Mouse (Mus musculus) small intestine, adult 2 months (tissue): Measurements from ENCODE around the gene Rps23. TPM values are rescaled to one million over a fixed set of nuclear protein-coding genes. Genes with fewer than 3 reads are reported as not detected.

Experiments used
- H3K27ac ChIP-seq: fragments of 200-500 bp; 2 replicates; pipeline ENCODE4 v1.5.1; 2012; ENCODE audit warnings: low read depth, low read length, control low read depth, inconsistent platforms; ENCODE audit not compliant: insufficient read depth
- H3K27me3 ChIP-seq: fragments of 200-500 bp; 2 replicates; pipeline ENCODE4 v1.6.1; 2012; ENCODE audit warnings: mild to moderate bottlenecking, moderate library complexity, low read length, inconsistent platforms; ENCODE audit not compliant: control insufficient read depth, insufficient read depth
- H3K36me3 ChIP-seq: fragments of 200-500 bp; 2 replicates; pipeline ENCODE4 v1.6.1; 2012; ENCODE audit warnings: mild to moderate bottlenecking, low read length, control low read depth, inconsistent platforms; ENCODE audit not compliant: control insufficient read depth, insufficient read depth
- H3K4me1 ChIP-seq: fragments of 200-500 bp; 2 replicates; pipeline ENCODE4 v1.6.1; 2012; ENCODE audit warnings: low read length, inconsistent platforms, mixed read lengths; ENCODE audit not compliant: control insufficient read depth, insufficient read depth, insufficient read length
- H3K4me3 ChIP-seq: fragments of 200-500 bp; 2 replicates; pipeline ENCODE4 v1.5.1; 2012; ENCODE audit warnings: low read depth, mild to moderate bottlenecking, control low read depth, inconsistent platforms, low read length, moderate library complexity
- CTCF ChIP-seq: fragments of 200-500 bp; IDR thresholded peaks from 2 replicates; pipeline ENCODE4 v1.5.1; 2012; ENCODE audit warnings: low read depth, mild to moderate bottlenecking, control low read depth, inconsistent platforms, low read length, moderate library complexity, mixed read lengths; ENCODE audit not compliant: insufficient replicate concordance, insufficient read length; ENCODE audit errors: extremely low read depth
- POLR2A ChIP-seq: fragments of 200-500 bp; IDR thresholded peaks from 2 replicates; pipeline ENCODE4 v1.6.1; 2012; ENCODE audit warnings: low read depth, mild to moderate bottlenecking, control low read depth, inconsistent platforms, low read length, moderate library complexity
- WGBS: fragments of 180-500 bp; shearing (Covaris S2); methylation state at CpG from one replicate; pipeline ENCODE4 v1.1.7; 2018; 5-methylcytosine and 5-hydroxymethylcytosine counted together
- polyA plus RNA-seq: library from polyadenylated mRNA; depleted of rRNA; stranded (reverse); fragments of >200 nt; gene quantifications from 2 replicates; pipeline ENCODE4 v1.2.3, GENCODE M21; 2012; rRNA removed

Rps23 gene
- polyA plus RNA-seq, result 73.6 and 106 TPM in 2 replicates

- H3K27me3 ChIP-seq, result no peaks in the 10 kb centered on the region
- H3K4me3 ChIP-seq, result peak within 1 kb of the TSS; percentile 97
- peaks cover 13% of the 10 kb centered on the region for H3K36me3 ChIP-seq
- H3K27ac ChIP-seq, result peak within 1 kb of the TSS; percentile 86
- under 1% methylated on average over 57 of the region's 57 CpGs for WGBS
- TF ChIP-seq POLR2A (peak; percentile 90), CTCF (no peak)
- no peaks in the 10 kb centered on the region for H3K4me1 ChIP-seq
Measured at GRCm38 (mm10) chr13:90922751-90923612, at the start of gene Rps23. Gene Rps23, plus strand, starts transcription at chr13:90922958.

GRCm38 (mm10) chr13:90881727-90882429 lies 40.9 kb upstream of the Rps23 start:
- TF ChIP-seq POLR2A (no peak), CTCF (no peak)
- WGBS, result 73% methylated on average over 1 of the region's 1 CpGs
- Histone ChIP-seq H3K4me1 (peaks cover 3% of the 10 kb centered on the region; the same call in 1 of the 2 replicates), H3K36me3 (no peaks in the 10 kb centered on the region), H3K27ac (no peak overlapping the region), H3K4me3 (no peak overlapping the region), H3K27me3 (no peaks in the 10 kb centered on the region)

- TF ChIP-seq CTCF, result no peak
- TF ChIP-seq POLR2A, result no peak
- no peaks in the 10 kb centered on the region for H3K27me3 ChIP-seq
- 37% methylated on average over 13 of the region's 13 CpGs for WGBS
- no peaks in the 10 kb centered on the region for H3K36me3 ChIP-seq
- H3K4me3 ChIP-seq, result peak overlapping the region; percentile 37
- no peak overlapping the region for H3K27ac ChIP-seq
- peaks cover 3% of the 10 kb centered on the region; the same call in 1 of the 2 replicates for H3K4me1 ChIP-seq
Measured at GRCm38 (mm10) chr13:90885856-90886532, 36.8 kb upstream of the Rps23 start.

- H3K4me1 ChIP-seq, result peaks cover 3% of the 10 kb centered on the region; the same call in 1 of the 2 replicates
- peak overlapping the region; percentile 37 for H3K4me3 ChIP-seq
- no peak overlapping the region for H3K27ac ChIP-seq
- WGBS, result 1% methylated on average over 18 of the region's 18 CpGs
- no peaks in the 10 kb centered on the region for H3K36me3 ChIP-seq
- TF ChIP-seq CTCF, result peak; percentile 67; the same call in 1 of the 2 replicates
- TF ChIP-seq POLR2A, result no peak
- H3K27me3 ChIP-seq, result no peaks in the 10 kb centered on the region
Measured at GRCm38 (mm10) chr13:90886568-90886983, 36.2 kb upstream of the Rps23 start.

GRCm38 (mm10) chr13:90890111-90890510 lies 32.6 kb upstream of the Rps23 start:
- TF ChIP-seq CTCF, result no peak
- Histone ChIP-seq H3K4me3 (no peak overlapping the region), H3K27me3 (no peaks in the 10 kb centered on the region), H3K4me1 (peaks cover 3% of the 10 kb centered on the region; the same call in 1 of the 2 replicates), H3K36me3 (no peaks in the 10 kb centered on the region), H3K27ac (no peak overlapping the region)
- 87% methylated on average over 5 of the region's 5 CpGs for WGBS

GRCm38 (mm10) chr13:90894819-90895218 lies 27.9 kb upstream of the Rps23 start:
- no peaks in the 10 kb centered on the region for H3K4me1 ChIP-seq
- H3K36me3 ChIP-seq, result no peaks in the 10 kb centered on the region
- WGBS, result 93% methylated on average over 4 of the region's 4 CpGs
- no peak overlapping the region for H3K4me3 ChIP-seq
- no peak for TF ChIP-seq CTCF
- TF ChIP-seq POLR2A, result no peak
- no peaks in the 10 kb centered on the region for H3K27me3 ChIP-seq
- H3K27ac ChIP-seq, result no peak overlapping the region

- 54% methylated on average over 2 of the region's 2 CpGs for WGBS
- Histone ChIP-seq H3K4me3 (no peak overlapping the region), H3K27ac (no peak overlapping the region), H3K27me3 (no peaks in the 10 kb centered on the region), H3K4me1 (no peaks in the 10 kb centered on the region), H3K36me3 (no peaks in the 10 kb centered on the region)
- no peak for TF ChIP-seq POLR2A
- TF ChIP-seq CTCF, result no peak
Measured at GRCm38 (mm10) chr13:90896098-90896497, 26.7 kb upstream of the Rps23 start.
